ENCODE assay signal across 7 mouse cellular contexts in the genomic region with DNA sequence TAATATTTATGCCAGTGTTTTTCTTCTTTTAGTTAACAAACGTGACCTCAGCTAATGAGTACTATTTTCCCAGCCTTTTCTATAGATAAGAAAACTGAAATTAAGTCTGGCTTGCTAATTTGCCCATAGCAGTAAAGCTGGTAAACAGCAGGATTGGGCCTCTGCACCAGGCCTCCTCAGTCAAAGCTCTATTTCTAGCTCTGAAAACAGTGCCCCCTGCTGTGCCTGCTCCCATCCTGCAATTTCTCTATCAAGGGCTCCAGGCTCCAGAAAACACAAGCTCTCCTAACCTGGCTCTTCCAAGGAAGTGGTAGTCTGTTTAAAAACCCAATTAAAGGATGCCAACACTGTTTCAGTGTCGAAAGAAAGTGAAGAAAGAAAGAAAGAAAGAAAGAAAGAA.
DNase-seq lines count a peak whose midpoint lies in the region; TF ChIP-seq lines count a peak whose summit lies in the region.

No protein-coding gene starts in this region.

- H3K4me1 ChIP-seq in bone marrow macrophage, adult 2 months (ENCODE audit: control insufficient read depth, insufficient read depth, low read length): peaks cover 9% of the 10 kb centered on the region
- peaks cover 3% of the 10 kb centered on the region; the same call in 1 of the 2 replicates for H3K4me1 ChIP-seq in embryonic fibroblast, embryonic 13.5 days (ENCODE audit: control insufficient read depth, insufficient read depth, low read length)
- H3K4me1 ChIP-seq in testis, adult 2 months (ENCODE audit: control insufficient read depth, insufficient read depth, low read length): no peaks in the 10 kb centered on the region

- peak; percentile 43; the same call in 1 of the 2 replicates for TF ChIP-seq CTCF in bone marrow macrophage, adult 2 months (IDR thresholded peaks at IDR 0.05; ENCODE audit: low read depth, low read length)
- peak; percentile 33; the same call in 1 of the 2 replicates for TF ChIP-seq CTCF in embryonic fibroblast, embryonic 13.5 days (IDR thresholded peaks at IDR 0.05; ENCODE audit: borderline replicate concordance, insufficient read depth, low read length)
- TF ChIP-seq CTCF in testis, adult 2 months (IDR thresholded peaks at IDR 0.05; ENCODE audit: control insufficient read depth, insufficient read depth, insufficient replicate concordance, low read depth, low read length): peak; percentile 28; the same call in 1 of the 2 replicates

- H3K4me3 ChIP-seq in bone marrow macrophage, adult 2 months (ENCODE audit: insufficient read depth, low read length): no peak overlapping the region
- no peak overlapping the region for H3K4me3 ChIP-seq in embryonic fibroblast, embryonic 13.5 days (ENCODE audit: insufficient read depth, low read length)
- no peak overlapping the region for H3K4me3 ChIP-seq in testis, adult 2 months (ENCODE audit: control insufficient read depth, low read depth, low read length)

- H3K27ac ChIP-seq in bone marrow macrophage, adult 2 months (ENCODE audit: insufficient read depth, low read depth, low read length): no peak overlapping the region
- no peak overlapping the region for H3K27ac ChIP-seq in embryonic fibroblast, embryonic 13.5 days (ENCODE audit: insufficient read depth, low read length)
- H3K27ac ChIP-seq in testis, adult 2 months (ENCODE audit: control insufficient read depth, insufficient read depth, low read depth, low read length): no peak overlapping the region

- TF ChIP-seq POLR2A in bone marrow macrophage, adult 2 months (IDR thresholded peaks at IDR 0.05; ENCODE audit: borderline replicate concordance, low read depth, low read length): no peak
- no peak for TF ChIP-seq POLR2A in embryonic fibroblast, embryonic 13.5 days (IDR thresholded peaks at IDR 0.05; ENCODE audit: low read depth, low read length)
- no peak for TF ChIP-seq POLR2A in testis, adult 2 months (IDR thresholded peaks at IDR 0.05; ENCODE audit: control insufficient read depth, low read depth, low read length)

- no peaks in the 10 kb centered on the region for H3K36me3 ChIP-seq in testis, adult 2 months (ENCODE audit: control insufficient read depth, insufficient read depth, low read length)

- H3K27me3 ChIP-seq in testis, adult 2 months (ENCODE audit: control insufficient read depth, insufficient read depth, low read length): no peaks in the 10 kb centered on the region

- peak; percentile 21 for DNase-seq in Muller cell, postnatal 12 days (ENCODE audit: inconsistent ontology term)
- DNase-seq in heart, postnatal 25 days (ENCODE audit: low spot score): peak; percentile 36
- peak; percentile 53 for DNase-seq in layer of hippocampus, adult 9-10 months (ENCODE audit: low spot score)
- DNase-seq in lung, postnatal 25 days (ENCODE audit: low spot score): peak; percentile 68

- intact Hi-C loops in heart, postnatal 25 days (cut with DNase I): loop anchor here (1.0 to 5.0 kb wide), 2 partner anchors 103 to 460 kb away; no protein-coding TSS in a partner anchor
